ENCODE assay signal across 8 mouse cellular contexts in the genomic region with DNA sequence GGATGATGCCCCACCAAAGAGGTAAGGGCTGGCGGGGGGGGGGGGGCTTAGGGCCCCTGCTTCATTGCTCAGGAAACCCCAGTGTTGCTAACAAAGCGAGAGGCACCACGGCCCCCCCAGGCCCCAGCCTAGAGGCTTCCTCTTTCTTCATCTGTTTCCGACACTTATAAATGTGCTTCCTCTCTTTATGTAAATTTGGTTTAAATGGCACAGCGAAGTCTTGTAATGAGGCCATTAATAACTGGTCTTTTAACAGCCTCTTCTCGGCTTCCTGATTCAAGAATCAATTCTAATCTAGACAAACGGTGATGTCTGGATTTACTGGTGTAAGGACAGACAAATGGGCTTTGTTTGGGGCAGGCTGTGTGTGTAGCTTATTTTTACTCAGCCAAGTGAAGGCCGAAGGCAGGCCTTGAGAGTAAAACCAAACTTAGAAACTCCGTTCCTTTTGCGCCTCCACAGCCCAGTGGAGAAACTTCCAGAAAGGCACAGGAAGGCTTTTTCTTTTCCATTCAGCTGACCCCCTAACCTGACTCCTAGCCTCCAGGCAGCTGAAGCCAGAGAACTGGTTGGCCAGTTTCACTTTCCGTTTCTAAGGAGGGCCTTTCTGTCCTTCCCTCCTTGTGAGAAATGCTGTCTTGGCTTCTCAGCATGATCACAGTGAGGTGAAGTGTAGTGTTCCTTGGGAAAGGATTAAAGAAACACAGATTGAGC. TPM values are rescaled to one million over a fixed set of nuclear protein-coding genes. Genes with fewer than 3 reads are reported as not detected.
DNase-seq lines count a peak whose midpoint lies in the region; ATAC-seq and TF ChIP-seq lines count a peak whose summit lies in the region.
"Had no signal": no experiment of that assay in that cellular context is flagged by ENCODE, and none has a peak within 500 bp of the region (broad histone marks: within the 10 kb centered on the region; RNA-seq: fewer than 3 reads in every experiment).

No protein-coding gene starts in this region.

- DNase-seq in B cell, adult 2 months: peak; percentile 87 to 90
- peak; percentile 91 for DNase-seq in CH12.LX (ENCODE audit: extremely low read depth)
- peak; percentile 34 for DNase-seq in kidney, postnatal 14 days
- peak; percentile 73 for DNase-seq in thymus, postnatal 4 days
- no peak for DNase-seq in left cerebral cortex, postnatal 4 days

- peak overlapping the region; percentile 89 for H3K4me2 ChIP-seq in CH12.LX (ENCODE audit: insufficient read depth, low read depth, poor library complexity, severe bottlenecking)
- peak overlapping the region; percentile 25; the same call in 1 of the 2 replicates for H3K4me2 ChIP-seq in heart, embryonic 15.5 days
- H3K4me2 ChIP-seq: embryonic facial prominence, embryonic 15.5 days had no signal

- H3K9me3 ChIP-seq in CH12.LX (replicated peaks; ENCODE audit: low read length): no peaks in the 10 kb centered on the region
- no peaks in the 10 kb centered on the region for H3K9me3 ChIP-seq in heart, embryonic 15.5 days (replicated peaks)
- H3K9me3 ChIP-seq: embryonic facial prominence, embryonic 15.5 days had no signal

- 60% methylated on average over 11 of the region's 11 CpGs for WGBS in heart, embryonic 15.5 days

- H3K4me1 ChIP-seq in CH12.LX (ENCODE audit: control insufficient read depth in 1 of 2, insufficient read depth in 2 of 2): peaks cover 37 to 88% of the 10 kb centered on the region in 2 experiments
- H3K4me1 ChIP-seq in heart, embryonic 15.5 days (replicated peaks): no peaks in the 10 kb centered on the region; the same call in 1 of the 2 replicates
- H3K4me1 ChIP-seq: embryonic facial prominence, embryonic 15.5 days had no signal

- TF ChIP-seq POLR2A in CH12.LX (IDR thresholded peaks at IDR 0.05; ENCODE audit: low read depth, low read length): peak; percentile 52

- peak overlapping the region; percentile 97 for H3K27ac ChIP-seq in CH12.LX (ENCODE audit: insufficient read depth, low read depth)
- peak overlapping the region; percentile 34; the same call in 1 of the 2 replicates for H3K27ac ChIP-seq in heart, embryonic 15.5 days
- H3K27ac ChIP-seq: embryonic facial prominence, embryonic 15.5 days had no signal

- TF ChIP-seq EP300 in CH12.LX (IDR thresholded peaks at IDR 0.05; ENCODE audit: low read length): peak; percentile 88

- ATAC-seq in heart, embryonic 15.5 days (replicated peaks; ENCODE audit: insufficient number of reproducible peaks, insufficient read depth, low FRiP score, low read depth): no peak
- ATAC-seq in megakaryocyte, adult 5-6 weeks (ENCODE audit: poor library complexity, severe bottlenecking): peak; percentile 84

- dilution Hi-C loops in CH12.LX (cut with MboI; ENCODE audit: extremely low pct_ligation_motif_present, extremely low pct_unique_long_range_greater_than_20kb, low sequenced_read_pairs): no loop called here

- H3K36me3 ChIP-seq in CH12.LX (replicated peaks in 1 of 2; ENCODE audit: control insufficient read depth in 1 of 2, insufficient read depth in 1 of 2, low read length in 1 of 2): peaks cover 4 to 33% of the 10 kb centered on the region in 2 experiments
- H3K36me3 ChIP-seq in heart, embryonic 15.5 days: no peaks in the 10 kb centered on the region
- H3K36me3 ChIP-seq: embryonic facial prominence, embryonic 15.5 days had no signal

- peak overlapping the region; percentile 65 for H3K9ac ChIP-seq in CH12.LX (ENCODE audit: insufficient read depth, low read depth)
- no peak overlapping the region for H3K9ac ChIP-seq in heart, embryonic 15.5 days
- H3K9ac ChIP-seq: embryonic facial prominence, embryonic 15.5 days had no signal

- intact Hi-C loops in left cerebral cortex, postnatal 4 days (cut with DNase I): no loop called here

- H3K4me3 ChIP-seq in CH12.LX (replicated peaks in 1 of 3; ENCODE audit: low read depth in 2 of 3, low read length in 2 of 3, poor library complexity in 1 of 3): peak overlapping the region; percentile 35 to 46 (median 42)
- H3K4me3 ChIP-seq in heart, embryonic 15.5 days: no peak overlapping the region
- H3K4me3 ChIP-seq: embryonic facial prominence, embryonic 15.5 days had no signal

- H3K79me2 ChIP-seq in CH12.LX (replicated peaks; ENCODE audit: control insufficient read depth, extremely low read depth, insufficient read depth, poor library complexity, severe bottlenecking): peaks cover 13% of the 10 kb centered on the region

- TF ChIP-seq CTCF in CH12.LX (conservative IDR thresholded peaks at IDR 0.05 in 1 of 2, IDR thresholded peaks at IDR 0.05 in 1 of 2; ENCODE audit: low read depth in 2 of 2, low read length in 2 of 2): no peak

- in situ Hi-C loops in CH12.LX (cut with MboI; ENCODE audit: low pct_ligation_motif_present, low pct_unique_long_range_greater_than_20kb, low sequenced_read_pairs): no loop called here

- H3K27me3 ChIP-seq in CH12.LX (replicated peaks): no peaks in the 10 kb centered on the region
- no peaks in the 10 kb centered on the region for H3K27me3 ChIP-seq in heart, embryonic 15.5 days
- H3K27me3 ChIP-seq: embryonic facial prominence, embryonic 15.5 days had no signal

- no peak for TF ChIP-seq RAD21 in CH12.LX (IDR thresholded peaks at IDR 0.05; ENCODE audit: low read depth, low read length)

TF ChIP-seq in CH12.LX, 34 proteins besides CTCF, POLR2A, EP300 and RAD21:
- no peak for TF ChIP-seq SMC3 (IDR thresholded peaks at IDR 0.05; ENCODE audit: low read depth, low read length)
- TF ChIP-seq NRF1 (IDR thresholded peaks at IDR 0.05; ENCODE audit: low read depth, low read length): no peak
- TF ChIP-seq SIN3A (IDR thresholded peaks at IDR 0.05; ENCODE audit: low read length): peak; percentile 96
- no peak for TF ChIP-seq USF1 (IDR thresholded peaks at IDR 0.05; ENCODE audit: low read depth, low read length)
- TF ChIP-seq ZC3H11A (IDR thresholded peaks at IDR 0.05; ENCODE audit: low read depth, low read length): no peak
- TF ChIP-seq JUND (conservative IDR thresholded peaks at IDR 0.05; ENCODE audit: low read depth, low read length): 0 out of 2 replicates have a peak, but pooled peaks have one; percentile 33
- 0 out of 2 replicates have a peak, but pooled peaks have one; percentile 69 for TF ChIP-seq RCOR1 (conservative IDR thresholded peaks at IDR 0.05; ENCODE audit: low read depth, low read length)
- peak; percentile 91 for TF ChIP-seq TBP (conservative IDR thresholded peaks at IDR 0.05; ENCODE audit: low read depth, low read length)
- no peak for TF ChIP-seq E2F4 (IDR thresholded peaks at IDR 0.05; ENCODE audit: insufficient replicate concordance, low read depth, low read length)
- TF ChIP-seq MAZ (IDR thresholded peaks at IDR 0.05; ENCODE audit: low read depth, low read length): peak; percentile 96
- peak; percentile 78; the same call in 1 of the 2 replicates for TF ChIP-seq IRF4 (IDR thresholded peaks at IDR 0.05; ENCODE audit: low read depth, low read length)
- peak; percentile 69 for TF ChIP-seq MYC (IDR thresholded peaks at IDR 0.05; ENCODE audit: low read depth, low read length)
- TF ChIP-seq MAFK (IDR thresholded peaks at IDR 0.05; ENCODE audit: insufficient replicate concordance, low read length): 0 out of 2 replicates have a peak, but pooled peaks have one; percentile 15
- peak; percentile 92 for TF ChIP-seq ETS1 (conservative IDR thresholded peaks at IDR 0.05; ENCODE audit: low read depth, low read length)
- TF ChIP-seq POLR2AphosphoS2 (IDR thresholded peaks at IDR 0.05; ENCODE audit: low read depth, low read length): peak; percentile 45; the same call in 1 of the 2 replicates
- TF ChIP-seq ZNF384 (IDR thresholded peaks at IDR 0.05; ENCODE audit: low read depth, low read length): peak; percentile 52; the same call in 1 of the 2 replicates
- no peak for TF ChIP-seq ZKSCAN1 (IDR thresholded peaks at IDR 0.05; ENCODE audit: borderline replicate concordance, low read depth, low read length)
- TF ChIP-seq USF2 (conservative IDR thresholded peaks at IDR 0.05; ENCODE audit: low read depth, low read length): no peak
- TF ChIP-seq ELF1 (IDR thresholded peaks at IDR 0.05; ENCODE audit: low read depth, low read length): peak; percentile 83
- TF ChIP-seq HCFC1 (IDR thresholded peaks at IDR 0.05; ENCODE audit: low read depth, low read length): peak; percentile 65
- no peak for TF ChIP-seq GABPA (IDR thresholded peaks at IDR 0.05; ENCODE audit: insufficient replicate concordance, low read depth, low read length)
- peak; percentile 55; the same call in 1 of the 2 replicates for TF ChIP-seq MAX (IDR thresholded peaks at IDR 0.05; ENCODE audit: low read length)
- TF ChIP-seq MEF2A (IDR thresholded peaks at IDR 0.05; ENCODE audit: borderline replicate concordance, low read depth, low read length): peak; percentile 87
- TF ChIP-seq TCF12 (IDR thresholded peaks at IDR 0.05; ENCODE audit: low read depth, low read length): peak; percentile 79
- TF ChIP-seq UBTF (IDR thresholded peaks at IDR 0.05; ENCODE audit: low read depth, low read length): no peak
- TF ChIP-seq MXI1 (IDR thresholded peaks at IDR 0.05; ENCODE audit: low read depth, low read length): peak; percentile 72
- peak; percentile 61; the same call in 1 of the 2 replicates for TF ChIP-seq NELFE (IDR thresholded peaks at IDR 0.05; ENCODE audit: low read depth, low read length)
- peak; percentile 82 for TF ChIP-seq BHLHE40 (IDR thresholded peaks at IDR 0.05; ENCODE audit: low read depth, low read length)
- peak; percentile 70 for TF ChIP-seq CHD2 (IDR thresholded peaks at IDR 0.05; ENCODE audit: low read length)
- no peak for TF ChIP-seq PAX5 (IDR thresholded peaks at IDR 0.05; ENCODE audit: low read length)
- TF ChIP-seq JUN (IDR thresholded peaks at IDR 0.05; ENCODE audit: insufficient read depth, low read depth, low read length): no peak
- TF ChIP-seq ZMIZ1 (IDR thresholded peaks at IDR 0.05; ENCODE audit: low read depth, low read length): peak; percentile 74
- TF ChIP-seq CHD1 (IDR thresholded peaks at IDR 0.05; ENCODE audit: low read depth, low read length): peak; percentile 82; the same call in 1 of the 2 replicates
- peak; percentile 63; the same call in 1 of the 2 replicates for TF ChIP-seq KAT2A (IDR thresholded peaks at IDR 0.05; ENCODE audit: insufficient replicate concordance, low read length)

RNA-seq across cellular contexts. Expression of gene Pik3ap1, which starts 39.7 kb away (rescaled TPM):
- total RNA-seq in CH12.LX (2012; rRNA removed) (34.3 and 37.4 TPM in 2 replicates), CH12.LX (2014; rRNA removed) (25.1 and 26.7 TPM in 2 replicates)
- 98.6 and 106 TPM in 2 replicates for polyA plus RNA-seq in CH12.LX (2012; ENCODE audit: insufficient read length, low read depth)
- polyA plus RNA-seq in heart, embryonic 15.5 days (2015; fragmentation: Nextera tagmentation; extraction: Ambion mirVana): 1.3 and 2.8 TPM in 2 replicates
- 16.8 and 17.9 TPM in 2 replicates for total RNA-seq in megakaryocyte, adult 5-6 weeks (2015)
- total RNA-seq in megakaryocyte, adult 5-6 weeks (2017): 15.3 and 20.4 TPM in 2 replicates
- total RNA-seq in left cerebral cortex, postnatal 4 days (2021): 1 to 10 TPM; 1.7 to 2.0 TPM

Comparison
In these comparisons a context has a peak if more than half of its experiments do, and no peak if none do; other contexts are left out.
1. RNA of gene Pik3ap1, which starts 39.7 kb away (total RNA-seq): 25.1 to 37.4 TPM in CH12.LX and 15.3 to 20.4 TPM in megakaryocyte, adult 5-6 weeks; 1.7 to 2.0 TPM in left cerebral cortex, postnatal 4 days; every median in the first group is over 4 times any median in the second.